Mouse (Mus musculus): ENCODE measurements at regions not wholly inside any gene's neighbourhood (a gene's known extent, or its start where the extent isn't known, plus 50 kb on each side); places are given as distances from the start of the nearest gene placed in this dataset.
"Not testable (repeated sequence)": the region's sequence is repeated elsewhere in the genome, so short reads cannot be mapped to it uniquely, and the experiment has no call there.

- Histone ChIP-seq H3K4me3 (ENCODE audit: insufficient read depth, low read depth, low read length) (no peak overlapping the region), H3K27ac (ENCODE audit: insufficient read depth, low read depth, low read length) (no peak overlapping the region), H3K4me1 (ENCODE audit: control insufficient read depth, insufficient read depth, low read length) (no peaks in the 10 kb centered on the region), H3K36me3 (ENCODE audit: control insufficient read depth, insufficient read depth, low read length) (no peaks in the 10 kb centered on the region), H3K27me3 (replicated peaks; ENCODE audit: control insufficient read depth, insufficient read depth, low read length) (no peaks in the 10 kb centered on the region)
- DNase-seq, result no peak
- WGBS, result 77% methylated on average over 2 of the region's 2 CpGs
- TF ChIP-seq CTCF (conservative IDR thresholded peaks at IDR 0.05; ENCODE audit: insufficient read depth, insufficient read length, low read depth, low read length), result no peak
- no peak for TF ChIP-seq POLR2A (IDR thresholded peaks at IDR 0.05; ENCODE audit: low read depth, low read length)
Observed at GRCm38 (mm10) chr12:95489848-95490247, 202.2 kb upstream of the Flrt2 start.

DNA sequence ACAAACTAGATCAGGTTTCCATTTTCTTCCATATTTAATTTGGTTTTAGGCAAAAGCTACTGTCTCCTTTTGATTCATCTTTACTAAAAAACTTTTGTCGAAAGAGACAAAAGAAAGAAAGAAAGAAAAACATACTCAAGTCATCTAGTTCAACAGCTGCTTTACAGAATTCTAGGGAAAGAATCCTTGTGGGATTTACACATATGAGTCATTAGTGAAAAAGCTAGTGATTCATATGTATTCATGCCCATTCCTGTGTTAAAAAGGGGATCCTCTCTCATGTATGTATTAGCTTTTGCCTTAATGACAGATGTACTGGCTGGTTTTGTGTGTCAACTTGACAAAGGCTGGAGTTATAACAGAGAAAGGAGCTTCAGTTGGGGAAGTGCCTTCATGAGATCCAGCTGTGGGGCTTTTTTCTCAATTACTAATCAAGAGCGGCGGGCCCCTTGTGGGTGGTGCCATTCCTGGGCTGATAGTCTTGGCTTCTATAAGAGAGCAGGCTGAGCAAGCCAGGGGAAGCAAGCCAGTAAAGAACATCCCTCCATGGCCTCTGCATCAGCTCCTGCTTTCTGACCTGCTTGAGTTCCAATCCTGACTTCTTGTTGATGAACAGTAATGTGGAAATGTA lies 200.1 kb upstream of the Flrt2 start:
- WGBS, result 71% methylated on average over 3 of the region's 3 CpGs
- not testable (repeated sequence) for H3K27me3 ChIP-seq (replicated peaks; ENCODE audit: control insufficient read depth, insufficient read depth, low read length); DNase-seq

GRCm38 (mm10) chr12:95501443-95501842 lies 190.6 kb upstream of the Flrt2 start:
- Histone ChIP-seq H3K27ac (ENCODE audit: insufficient read depth, low read depth, low read length) (no peak overlapping the region), H3K36me3 (ENCODE audit: control insufficient read depth, insufficient read depth, low read length) (no peaks in the 10 kb centered on the region), H3K4me1 (ENCODE audit: control insufficient read depth, insufficient read depth, low read length) (no peaks in the 10 kb centered on the region), H3K4me3 (ENCODE audit: insufficient read depth, low read depth, low read length) (no peak overlapping the region), H3K27me3 (replicated peaks; ENCODE audit: control insufficient read depth, insufficient read depth, low read length) (no peaks in the 10 kb centered on the region; the same call in 1 of the 2 replicates)
- WGBS, result 75% methylated on average over 3 of the region's 3 CpGs
- no peak for DNase-seq
- no peak for TF ChIP-seq POLR2A (IDR thresholded peaks at IDR 0.05; ENCODE audit: low read depth, low read length)

More for the DNA sequence above, 200.1 kb upstream of the Flrt2 start:
- not testable (repeated sequence) for H3K36me3 ChIP-seq (ENCODE audit: control insufficient read depth, insufficient read depth, low read length); H3K4me1 ChIP-seq (ENCODE audit: control insufficient read depth, insufficient read depth, low read length); H3K4me3 ChIP-seq (ENCODE audit: insufficient read depth, low read depth, low read length); H3K27ac ChIP-seq (ENCODE audit: insufficient read depth, low read depth, low read length)

DNA sequence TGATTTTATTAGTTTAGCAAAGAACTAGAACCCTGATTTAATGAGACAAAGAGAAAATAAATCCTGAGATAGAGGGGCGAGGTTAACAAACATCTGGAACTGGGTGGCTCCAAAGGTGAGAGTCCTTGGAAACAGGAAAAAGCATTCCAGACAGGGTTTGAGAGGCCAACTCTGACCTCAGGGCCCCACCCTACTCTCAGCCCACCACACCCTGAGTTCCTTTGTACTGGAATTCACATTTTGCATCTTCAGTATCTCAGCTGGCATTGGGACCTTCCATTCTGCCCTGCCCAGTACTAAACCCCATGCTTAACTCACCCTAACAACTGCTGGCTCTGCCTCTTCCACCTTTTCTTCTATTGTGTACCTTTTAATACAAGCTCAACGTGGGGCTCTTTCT lies 172.0 kb upstream of the Flrt2 start:
- H3K27me3 ChIP-seq (replicated peaks; ENCODE audit: control insufficient read depth, insufficient read depth, low read length), result no peaks in the 10 kb centered on the region
- no peak overlapping the region for H3K27ac ChIP-seq (ENCODE audit: insufficient read depth, low read depth, low read length)
- no peaks in the 10 kb centered on the region for H3K36me3 ChIP-seq (ENCODE audit: control insufficient read depth, insufficient read depth, low read length)
- no peak for DNase-seq
- WGBS, result 74% methylated on average over 2 of the region's 2 CpGs
- TF ChIP-seq POLR2A (IDR thresholded peaks at IDR 0.05; ENCODE audit: low read depth, low read length) (no peak), CTCF (conservative IDR thresholded peaks at IDR 0.05; ENCODE audit: insufficient read depth, insufficient read length, low read depth, low read length) (no peak)
- H3K4me1 ChIP-seq (ENCODE audit: control insufficient read depth, insufficient read depth, low read length), result no peaks in the 10 kb centered on the region
- H3K4me3 ChIP-seq (ENCODE audit: insufficient read depth, low read depth, low read length), result no peak overlapping the region

GRCm38 (mm10) chr12:95522052-95522451 lies 170.0 kb upstream of the Flrt2 start:
- TF ChIP-seq CTCF (conservative IDR thresholded peaks at IDR 0.05; ENCODE audit: insufficient read depth, insufficient read length, low read depth, low read length) (no peak), POLR2A (IDR thresholded peaks at IDR 0.05; ENCODE audit: low read depth, low read length) (no peak)
- no peak for DNase-seq
- no peak overlapping the region for H3K4me3 ChIP-seq (ENCODE audit: insufficient read depth, low read depth, low read length)
- no peaks in the 10 kb centered on the region for H3K27me3 ChIP-seq (replicated peaks; ENCODE audit: control insufficient read depth, insufficient read depth, low read length)
- 56% methylated on average over 3 of the region's 3 CpGs for WGBS
- H3K36me3 ChIP-seq (ENCODE audit: control insufficient read depth, insufficient read depth, low read length), result no peaks in the 10 kb centered on the region
- H3K27ac ChIP-seq (ENCODE audit: insufficient read depth, low read depth, low read length), result no peak overlapping the region
- no peaks in the 10 kb centered on the region for H3K4me1 ChIP-seq (ENCODE audit: control insufficient read depth, insufficient read depth, low read length)

DNA sequence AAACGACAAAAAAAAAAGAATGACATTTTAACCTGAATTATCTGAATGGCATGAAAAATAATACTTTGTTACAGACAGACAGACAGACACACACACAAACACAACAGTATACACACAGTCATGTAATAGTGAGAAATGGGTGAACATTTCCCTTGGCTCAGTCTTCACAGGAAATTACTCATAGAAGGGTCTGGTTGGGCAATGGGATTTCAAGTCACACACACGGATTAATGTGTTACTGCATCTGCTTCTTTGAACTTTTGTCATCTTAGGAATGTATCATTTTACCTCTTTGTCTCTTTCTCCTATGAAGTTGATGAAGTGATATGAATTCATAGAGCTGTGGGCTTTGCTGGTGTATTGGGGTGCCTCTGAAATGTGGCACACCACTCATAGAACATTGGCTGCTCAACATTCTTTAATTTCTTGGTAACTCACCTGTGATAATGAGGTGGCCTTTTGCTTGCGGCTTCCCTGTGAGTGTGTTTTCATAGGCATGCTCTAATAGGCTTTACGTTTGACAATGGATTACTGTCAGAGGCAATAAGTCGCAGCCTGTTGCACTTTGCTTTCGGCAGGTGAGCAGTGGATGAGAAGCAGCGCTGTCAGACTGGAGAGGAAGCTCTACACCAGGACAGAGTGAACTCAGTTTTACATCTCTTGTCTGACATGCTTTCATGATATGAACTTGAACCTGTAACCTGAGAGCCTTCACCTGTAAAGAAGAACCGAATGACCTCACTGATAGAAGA lies 158.0 kb upstream of the Flrt2 start:
- Histone ChIP-seq H3K4me3 (ENCODE audit: insufficient read depth, low read depth, low read length) (no peak overlapping the region), H3K36me3 (ENCODE audit: control insufficient read depth, insufficient read depth, low read length) (no peaks in the 10 kb centered on the region), H3K4me1 (ENCODE audit: control insufficient read depth, insufficient read depth, low read length) (no peaks in the 10 kb centered on the region), H3K27me3 (replicated peaks; ENCODE audit: control insufficient read depth, insufficient read depth, low read length) (no peaks in the 10 kb centered on the region), H3K27ac (ENCODE audit: insufficient read depth, low read depth, low read length) (no peak overlapping the region)
- DNase-seq, result no peak
- TF ChIP-seq CTCF (conservative IDR thresholded peaks at IDR 0.05; ENCODE audit: insufficient read depth, insufficient read length, low read depth, low read length) (no peak), POLR2A (IDR thresholded peaks at IDR 0.05; ENCODE audit: low read depth, low read length) (no peak)
- 46% methylated on average over 8 of the region's 8 CpGs for WGBS

DNA sequence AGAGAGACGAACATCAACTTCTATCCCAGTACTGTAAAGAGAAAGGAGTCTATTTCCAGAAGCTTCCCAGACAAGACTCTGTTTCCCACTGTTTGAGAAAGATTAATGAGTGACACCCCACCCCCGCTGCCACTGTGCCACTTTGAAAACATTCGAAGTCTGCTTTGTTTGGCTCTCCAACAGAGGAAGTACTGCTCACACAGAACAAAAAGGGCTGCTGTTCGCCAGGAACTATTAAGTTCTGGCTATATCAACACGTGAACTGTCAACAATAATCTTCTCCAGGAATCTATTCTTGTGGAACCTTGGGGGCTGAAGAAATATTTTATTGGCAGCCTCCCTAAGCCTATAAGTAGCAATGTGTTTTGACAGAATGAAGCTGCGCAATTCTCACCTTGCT lies 144.7 kb upstream of the Flrt2 start:
- Histone ChIP-seq H3K4me1 (ENCODE audit: control insufficient read depth, insufficient read depth, low read length) (no peaks in the 10 kb centered on the region), H3K27ac (ENCODE audit: insufficient read depth, low read depth, low read length) (no peak overlapping the region), H3K27me3 (replicated peaks; ENCODE audit: control insufficient read depth, insufficient read depth, low read length) (no peaks in the 10 kb centered on the region; the same call in 1 of the 2 replicates), H3K36me3 (ENCODE audit: control insufficient read depth, insufficient read depth, low read length) (no peaks in the 10 kb centered on the region), H3K4me3 (ENCODE audit: insufficient read depth, low read depth, low read length) (no peak overlapping the region)
- peak; percentile 2 for DNase-seq
- TF ChIP-seq CTCF (conservative IDR thresholded peaks at IDR 0.05; ENCODE audit: insufficient read depth, insufficient read length, low read depth, low read length), result no peak
- no peak for TF ChIP-seq POLR2A (IDR thresholded peaks at IDR 0.05; ENCODE audit: low read depth, low read length)
- 18% methylated on average over 6 of the region's 6 CpGs for WGBS

Measured in kidney, adult 2 months (tissue).